Mouse (Mus musculus) hindbrain, postnatal 0 days (tissue): ENCODE results near the gene Gm1043. TPM values are rescaled to one million over a fixed set of nuclear protein-coding genes. Genes with fewer than 3 reads are reported as not detected.

Experiments used
- ATAC-seq: fragments of 200-750 bp; cut with Nextera tagmentation; 2 replicates; pipeline ENCODE4 v1.8.0; 2017; ENCODE audit warnings: mild to moderate bottlenecking, moderate TSS enrichment, moderate library complexity
- DNase-seq: peaks from one replicate; pipeline ENCODE4 v3.0.0-alpha.2; 2015; ENCODE audit warnings: low spot score
- H3K27ac ChIP-seq: fragments of 300-500 bp; sonication (generic); 2 replicates; pipeline ENCODE4 v1.5.1; 2014; ENCODE audit warnings: mild to moderate bottlenecking
- H3K27me3 ChIP-seq: fragments of 300-500 bp; sonication (generic); 2 replicates; pipeline ENCODE4 v1.6.1; 2014; ENCODE audit warnings: low read length, mixed read lengths; ENCODE audit not compliant: insufficient read depth
- H3K36me3 ChIP-seq: fragments of 300-500 bp; sonication (generic); 2 replicates; pipeline ENCODE4 v1.6.1; 2014; ENCODE audit warnings: low read length, mixed read lengths; ENCODE audit not compliant: insufficient read depth
- H3K4me1 ChIP-seq: fragments of 300-500 bp; sonication (generic); 2 replicates; pipeline ENCODE4 v1.6.1; 2014; ENCODE audit warnings: antibody characterized with exemption, low read length, mixed read lengths; ENCODE audit not compliant: insufficient read depth
- H3K4me2 ChIP-seq: fragments of 300-500 bp; sonication (generic); 2 replicates; pipeline ENCODE4 v1.6.1; 2014; ENCODE audit warnings: low read depth, mild to moderate bottlenecking, low read length, moderate library complexity, mixed read lengths
- H3K4me3 ChIP-seq: fragments of 300-500 bp; sonication (generic); 2 replicates; pipeline ENCODE4 v1.5.1; 2014; ENCODE audit warnings: low read length
- H3K9ac ChIP-seq: fragments of 300-500 bp; sonication (generic); replicated peaks from 2 replicates; pipeline ENCODE4 v1.6.1; 2014; ENCODE audit warnings: mild to moderate bottlenecking, low read length, moderate library complexity, mixed read lengths
- H3K9me3 ChIP-seq: fragments of 300-500 bp; sonication (generic); 2 replicates; pipeline ENCODE4 v1.6.1; 2016; ENCODE audit warnings: low read length, mixed read lengths
- CTCF ChIP-seq: IDR thresholded peaks from 2 replicates; pipeline ENCODE4 v1.5.1; 2016; ENCODE audit warnings: antibody characterized with exemption, control low read depth, low read depth
- WGBS: fragments of 180-500 bp; shearing (Covaris S2); extraction: QIAGEN DNeasy Blood & Tissue Kit; methylation state at CpG from one replicate; pipeline ENCODE4 v1.1.7; 2014; 5-methylcytosine and 5-hydroxymethylcytosine counted together
- polyA plus RNA-seq: library from polyadenylated mRNA; unstranded; fragments of >200 nt; fragmentation: Nextera tagmentation; extraction: Ambion mirVana; gene quantifications from 2 replicates; pipeline ENCODE4 v1.2.1, GENCODE M21; 2015
- total RNA-seq: library from RNA; depleted of rRNA; stranded (reverse); fragments of >200 nt; gene quantifications from 2 replicates; pipeline ENCODE4 v1.2.3, GENCODE M21; 2014

Gm1043 gene
- total and polyA plus RNA-seq, 2 experiments from 2014 or later, result 1.7 to 20.0 TPM

- Histone ChIP-seq H3K27ac (no peak overlapping the region), H3K4me3 (no peak overlapping the region), H3K27me3 (no peaks in the 10 kb centered on the region), H3K4me2 (no peak overlapping the region), H3K9me3 (no peaks in the 10 kb centered on the region), H3K9ac (no peak overlapping the region), H3K4me1 (no peaks in the 10 kb centered on the region), H3K36me3 (no peaks in the 10 kb centered on the region)
- TF ChIP-seq CTCF, result no peak
- no peak for DNase-seq
- 58% methylated on average over 9 of the region's 9 CpGs for WGBS
- ATAC-seq, result peak; percentile 41; the same call in 1 of the 2 replicates
Observed at GRCm38 (mm10) chr5:37212938-37213708, 128.0 kb downstream of the Gm1043 start.

GRCm38 (mm10) chr5:37213709-37214103 is 128.5 kb downstream of the Gm1043 start:
- H3K36me3 ChIP-seq, result no peaks in the 10 kb centered on the region
- H3K9me3 ChIP-seq, result no peaks in the 10 kb centered on the region
- H3K4me3 ChIP-seq, result no peak overlapping the region
- 70% methylated on average over 4 of the region's 4 CpGs for WGBS
- no peak for DNase-seq
- no peak overlapping the region for H3K27ac ChIP-seq
- no peak for ATAC-seq
- no peak for TF ChIP-seq CTCF
- no peak overlapping the region for H3K9ac ChIP-seq
- H3K4me2 ChIP-seq, result no peak overlapping the region
- no peaks in the 10 kb centered on the region for H3K27me3 ChIP-seq
- no peaks in the 10 kb centered on the region for H3K4me1 ChIP-seq

- Histone ChIP-seq H3K4me1 (no peaks in the 10 kb centered on the region), H3K27ac (no peak overlapping the region), H3K36me3 (no peaks in the 10 kb centered on the region), H3K4me3 (no peak overlapping the region), H3K9me3 (no peaks in the 10 kb centered on the region), H3K9ac (no peak overlapping the region), H3K4me2 (no peak overlapping the region), H3K27me3 (no peaks in the 10 kb centered on the region)
- DNase-seq (no peak), ATAC-seq (peak; percentile 38; the same call in 1 of the 2 replicates)
- 77% methylated on average over 6 of the region's 6 CpGs for WGBS
- TF ChIP-seq CTCF, result no peak
Observed at GRCm38 (mm10) chr5:37214614-37215013, 129.4 kb downstream of the Gm1043 start.

- TF ChIP-seq CTCF, result no peak
- ATAC-seq, result no peak
- H3K9ac ChIP-seq, result no peak overlapping the region
- H3K36me3 ChIP-seq, result no peaks in the 10 kb centered on the region
- H3K9me3 ChIP-seq, result no peaks in the 10 kb centered on the region
- no peak overlapping the region for H3K27ac ChIP-seq
- H3K27me3 ChIP-seq, result no peaks in the 10 kb centered on the region
- DNase-seq, result no peak
- H3K4me1 ChIP-seq, result no peaks in the 10 kb centered on the region
- no peak overlapping the region for H3K4me3 ChIP-seq
- no peak overlapping the region for H3K4me2 ChIP-seq
- 83% methylated on average over 7 of the region's 7 CpGs for WGBS
Observed at GRCm38 (mm10) chr5:37215276-37215675, 130.1 kb downstream of the Gm1043 start.

- no peak overlapping the region for H3K4me3 ChIP-seq
- DNase-seq (no peak), ATAC-seq (peak; percentile 65)
- H3K9ac ChIP-seq, result no peak overlapping the region
- TF ChIP-seq CTCF, result no peak
- 42% methylated on average over 5 of the region's 5 CpGs for WGBS
- no peaks in the 10 kb centered on the region for H3K36me3 ChIP-seq
- no peaks in the 10 kb centered on the region for H3K9me3 ChIP-seq
- H3K27me3 ChIP-seq, result no peaks in the 10 kb centered on the region
- no peak overlapping the region for H3K27ac ChIP-seq
- H3K4me1 ChIP-seq, result no peaks in the 10 kb centered on the region; the same call in 1 of the 2 replicates
- H3K4me2 ChIP-seq, result no peak overlapping the region
Observed at GRCm38 (mm10) chr5:37219615-37220014, 134.4 kb downstream of the Gm1043 start.

GRCm38 (mm10) chr5:37220575-37220974 is 135.4 kb downstream of the Gm1043 start:
- Histone ChIP-seq H3K27ac (no peak overlapping the region), H3K27me3 (no peaks in the 10 kb centered on the region), H3K9ac (no peak overlapping the region), H3K36me3 (no peaks in the 10 kb centered on the region), H3K9me3 (no peaks in the 10 kb centered on the region), H3K4me2 (no peak overlapping the region), H3K4me1 (no peaks in the 10 kb centered on the region; the same call in 1 of the 2 replicates), H3K4me3 (no peak overlapping the region)
- WGBS, result 84% methylated on average over 5 of the region's 5 CpGs
- ATAC-seq (peak; percentile 46; the same call in 1 of the 2 replicates), DNase-seq (no peak)
- TF ChIP-seq CTCF, result no peak

GRCm38 (mm10) chr5:37221563-37221962 is 136.4 kb downstream of the Gm1043 start:
- Histone ChIP-seq H3K4me3 (no peak overlapping the region), H3K27ac (no peak overlapping the region), H3K9me3 (no peaks in the 10 kb centered on the region), H3K4me1 (no peaks in the 10 kb centered on the region; the same call in 1 of the 2 replicates), H3K9ac (no peak overlapping the region), H3K27me3 (no peaks in the 10 kb centered on the region), H3K4me2 (no peak overlapping the region), H3K36me3 (no peaks in the 10 kb centered on the region)
- no peak for ATAC-seq
- 39% methylated on average over 6 of the region's 6 CpGs for WGBS
- no peak for DNase-seq
- no peak for TF ChIP-seq CTCF
